Mouse (Mus musculus): Measurements from ENCODE around the gene Sltm. TPM values are rescaled to one million over a fixed set of nuclear protein-coding genes. Genes with fewer than 3 reads are reported as not detected.

The Sltm gene
- polyA plus RNA-seq, 1 experiment: 11.3 TPM

DNA sequence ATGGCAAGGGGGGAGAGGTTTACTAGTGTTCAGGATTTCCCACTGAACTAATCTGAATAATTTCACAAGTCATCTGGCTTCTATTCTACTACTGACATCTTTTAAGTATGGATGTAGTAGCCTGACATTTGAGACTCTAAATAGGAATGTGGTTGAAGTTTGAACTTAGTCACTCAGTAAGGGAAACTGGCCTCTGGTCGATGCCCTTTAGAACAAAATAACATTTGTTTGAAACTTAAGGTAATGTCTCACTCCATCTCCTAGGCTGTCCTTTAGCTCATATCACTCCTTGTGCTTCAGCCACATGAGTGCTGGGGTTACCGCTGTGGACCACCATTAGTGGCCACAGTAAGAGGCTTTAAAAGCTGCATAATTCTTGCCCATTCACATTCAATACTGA, 55.7 kb downstream of the Sltm start:
- TF ChIP-seq GATA1 (IDR thresholded peaks at IDR 0.05; ENCODE audit: low read length): no peak

DNA sequence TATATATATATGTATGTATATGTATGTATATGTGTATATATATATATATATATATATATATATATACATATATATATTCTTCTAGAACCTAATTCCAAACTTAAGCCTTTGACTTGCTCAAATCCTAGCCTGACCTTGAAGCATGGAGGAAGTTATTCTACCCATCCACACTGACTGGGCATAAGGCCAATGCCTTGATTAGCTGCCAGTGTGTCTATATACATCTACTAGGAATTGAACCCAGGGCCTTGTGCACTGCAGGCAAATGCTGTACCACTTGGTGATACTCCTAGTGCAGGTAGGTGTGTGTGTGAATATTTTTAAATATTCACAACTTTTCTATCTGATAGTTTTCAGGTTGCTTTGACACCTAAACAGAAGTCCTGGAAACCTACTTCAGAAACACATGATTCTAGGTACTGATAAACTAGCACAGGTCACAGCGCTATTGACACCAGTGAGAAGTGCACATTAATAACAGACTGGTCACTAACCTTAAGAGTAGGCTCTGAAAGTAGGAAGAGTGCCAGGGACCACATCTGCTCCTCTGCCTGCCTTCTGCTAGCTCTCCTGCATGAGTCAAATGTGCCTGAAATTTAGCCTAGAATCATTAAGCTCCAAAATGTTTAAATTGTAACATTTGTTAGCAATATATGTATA, 59.8 kb downstream of the Sltm start:
- TF ChIP-seq GATA1 (IDR thresholded peaks at IDR 0.05; ENCODE audit: low read length): no peak

DNA sequence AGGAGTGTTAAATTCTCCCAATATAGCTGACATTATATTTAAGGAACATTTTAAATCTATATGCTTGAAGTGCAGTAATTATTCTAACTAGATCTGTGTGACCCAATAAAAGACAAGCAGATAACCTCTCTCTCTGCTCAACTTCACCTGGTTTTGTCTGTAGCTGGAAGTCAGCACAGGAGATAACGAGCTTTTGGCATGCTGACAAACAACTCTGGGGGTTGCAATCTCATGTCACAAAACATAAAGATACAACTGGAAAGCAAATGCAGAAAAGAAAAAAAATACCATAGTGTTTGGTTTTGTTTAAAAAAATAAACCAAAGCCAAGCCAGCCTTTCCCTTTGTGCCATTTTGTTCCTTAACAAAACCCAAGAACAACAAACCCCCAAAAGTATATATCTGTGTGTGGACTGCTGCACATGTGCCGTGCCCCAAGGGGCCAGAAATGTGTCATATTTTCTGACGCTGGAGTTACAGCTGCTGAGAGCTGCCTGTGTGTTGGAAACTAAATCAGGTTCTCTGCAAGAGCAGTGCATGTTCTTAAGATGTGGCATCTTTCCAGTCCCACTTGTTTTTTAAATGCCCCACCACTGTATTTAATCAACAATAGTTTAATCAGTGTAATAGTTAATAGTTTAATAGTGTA, 68.6 kb downstream of the Sltm start:
- no peak for TF ChIP-seq GATA1 (IDR thresholded peaks at IDR 0.05; ENCODE audit: low read length)

DNA sequence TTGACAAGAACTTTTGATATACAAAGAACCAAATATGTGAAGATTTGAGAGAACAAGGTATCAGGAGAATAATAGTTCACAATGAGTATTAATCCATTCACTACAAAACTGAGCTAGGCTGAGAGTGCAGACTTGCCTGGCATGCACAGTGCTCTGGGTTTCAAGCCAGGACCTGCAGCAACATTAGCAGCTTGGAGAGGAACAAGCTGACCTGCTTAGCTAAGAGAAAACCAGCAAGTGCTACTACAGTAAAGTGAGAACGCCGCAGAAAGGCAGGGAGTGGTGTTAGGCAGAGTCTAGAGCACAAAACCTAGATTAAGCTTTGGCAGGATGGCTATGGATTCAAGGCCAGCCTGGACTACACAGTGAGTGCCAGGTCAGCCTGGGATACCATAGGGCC, 87.2 kb downstream of the Sltm start:
- TF ChIP-seq GATA1 (IDR thresholded peaks at IDR 0.05; ENCODE audit: low read length): no peak

DNA sequence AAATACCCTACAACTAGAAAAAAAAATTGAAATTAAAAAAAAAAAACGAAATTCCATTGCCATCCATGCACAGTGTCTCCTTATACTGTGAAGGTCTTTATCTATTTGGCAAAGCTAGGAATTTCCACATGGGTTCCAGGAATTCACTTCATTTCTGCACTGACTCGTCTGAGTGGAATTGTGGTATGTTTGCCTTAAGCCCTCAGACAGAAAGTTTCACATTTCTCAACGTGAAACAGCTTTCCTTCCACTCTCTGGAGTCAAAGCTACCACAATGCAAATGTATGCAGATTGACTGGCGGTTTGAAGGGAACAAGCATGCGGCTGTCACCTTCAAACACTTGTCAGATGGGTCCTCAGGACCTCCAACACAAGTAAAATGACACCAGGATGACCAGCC, 89.1 kb downstream of the Sltm start:
- TF ChIP-seq GATA1 (IDR thresholded peaks at IDR 0.05; ENCODE audit: low read length): no peak

DNA sequence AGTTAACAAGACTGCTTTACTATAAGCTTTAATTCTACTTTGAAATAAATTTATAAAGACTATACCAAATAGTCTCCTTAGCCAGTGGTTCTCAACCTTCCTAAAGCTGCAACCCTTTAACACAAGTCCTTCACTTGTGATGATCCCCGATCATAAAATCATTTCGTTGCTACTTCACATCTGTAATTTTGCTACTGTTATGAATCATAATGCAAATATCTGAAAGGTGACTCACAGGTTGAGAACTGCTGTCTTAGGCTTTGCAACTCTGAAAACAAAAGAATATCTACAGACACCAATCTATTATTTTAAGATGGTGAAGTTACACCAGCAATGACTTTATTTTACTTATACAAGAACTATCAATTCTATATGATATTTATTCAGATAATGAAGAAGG, 94.2 kb downstream of the Sltm start:
- no peak for TF ChIP-seq GATA1 (IDR thresholded peaks at IDR 0.05; ENCODE audit: low read length)

Other genes starting within 250 kb of the Sltm start
- 38.6 and 71.2 TPM in 2 replicates for gene Ccnb2, start 121.2 kb upstream of the Sltm start, polyA plus RNA-seq (2012)
- 4.1 and 4.4 TPM in 2 replicates for gene Rnf111, start 39.0 kb upstream of the Sltm start, polyA plus RNA-seq (2012)
- 1.4 and 1.5 TPM in 2 replicates for gene Gm10642, start 113.5 kb downstream of the Sltm start, polyA plus RNA-seq (2012)
- 15.8 and 21.2 TPM in 2 replicates for gene Mindy2, start 114.4 kb downstream of the Sltm start, polyA plus RNA-seq (2012)
- 43.9 and 55.3 TPM in 2 replicates for gene Adam10, start 136.2 kb downstream of the Sltm start, polyA plus RNA-seq (2012)